Mouse (Mus musculus): ENCODE data around the gene Btnl2. TPM values are rescaled to one million over a fixed set of nuclear protein-coding genes. Genes with fewer than 3 reads are reported as not detected.

The Btnl2 gene
- polyA plus RNA-seq, 1 experiment from 2014 or later: 0.07 TPM

Other genes with a start within 250 kb of the Btnl2 start
- gene H2-DMa, start 235.3 kb upstream of the Btnl2 start, polyA plus RNA-seq (2016; fragmentation: Nextera tagmentation; extraction: Ambion mirVana): 3.1 and 4.3 TPM in 2 replicates
- 59.9 and 66.1 TPM in 2 replicates for gene Brd2, start 232.2 kb upstream of the Btnl2 start, polyA plus RNA-seq (2016; fragmentation: Nextera tagmentation; extraction: Ambion mirVana)
- 0.30 and 0.35 TPM in 2 replicates for gene H2-DMb2, start 211.5 kb upstream of the Btnl2 start, polyA plus RNA-seq (2016; fragmentation: Nextera tagmentation; extraction: Ambion mirVana)
- gene H2-DMb1, start 201.8 kb upstream of the Btnl2 start, polyA plus RNA-seq (2016; fragmentation: Nextera tagmentation; extraction: Ambion mirVana): 0.21 and 0.45 TPM in 2 replicates
- gene Tap1, start 167.3 kb upstream of the Btnl2 start, polyA plus RNA-seq (2016; fragmentation: Nextera tagmentation; extraction: Ambion mirVana): 2.3 and 2.6 TPM in 2 replicates
- gene Psmb9, start 167.1 kb upstream of the Btnl2 start, polyA plus RNA-seq (2016; fragmentation: Nextera tagmentation; extraction: Ambion mirVana): 4.5 and 5.0 TPM in 2 replicates
- gene Psmb8, start 157.1 kb upstream of the Btnl2 start, polyA plus RNA-seq (2016; fragmentation: Nextera tagmentation; extraction: Ambion mirVana): 12.5 and 13.5 TPM in 2 replicates
- gene Tap2, start 151.3 kb upstream of the Btnl2 start, polyA plus RNA-seq (2016; fragmentation: Nextera tagmentation; extraction: Ambion mirVana): 5.6 and 6.9 TPM in 2 replicates
- 0.05 and 0.19 TPM in 2 replicates for gene H2-Ob, start 115.9 kb upstream of the Btnl2 start, polyA plus RNA-seq (2016; fragmentation: Nextera tagmentation; extraction: Ambion mirVana)
- gene H2-Ab1, start 97.1 kb upstream of the Btnl2 start, polyA plus RNA-seq (2016; fragmentation: Nextera tagmentation; extraction: Ambion mirVana): 2.9 and 3.1 TPM in 2 replicates
- gene H2-Aa, start 67.0 kb upstream of the Btnl2 start, polyA plus RNA-seq (2016; fragmentation: Nextera tagmentation; extraction: Ambion mirVana): 0.11 TPM in 1 of 2 replicates, not detected in the other
- gene H2-Eb1, start 49.0 kb upstream of the Btnl2 start, polyA plus RNA-seq (2016; fragmentation: Nextera tagmentation; extraction: Ambion mirVana): 0.15 and 0.37 TPM in 2 replicates
- gene H2-Eb2, start 29.2 kb upstream of the Btnl2 start, polyA plus RNA-seq (2016; fragmentation: Nextera tagmentation; extraction: Ambion mirVana): not detected in 2 replicates
- gene Btnl1, start 22.3 kb downstream of the Btnl2 start, polyA plus RNA-seq (2016; fragmentation: Nextera tagmentation; extraction: Ambion mirVana): not detected in 2 replicates
- 0.18 and 0.31 TPM in 2 replicates for gene BC051142, start 44.0 kb downstream of the Btnl2 start, polyA plus RNA-seq (2016; fragmentation: Nextera tagmentation; extraction: Ambion mirVana)
- gene Btnl4, start 122.5 kb downstream of the Btnl2 start, polyA plus RNA-seq (2016; fragmentation: Nextera tagmentation; extraction: Ambion mirVana): not detected in 2 replicates
- not detected in 2 replicates for gene Btnl6, start 162.5 kb downstream of the Btnl2 start, polyA plus RNA-seq (2016; fragmentation: Nextera tagmentation; extraction: Ambion mirVana)
- gene Notch4, start 209.4 kb downstream of the Btnl2 start, polyA plus RNA-seq (2016; fragmentation: Nextera tagmentation; extraction: Ambion mirVana): 1.7 and 2.0 TPM in 2 replicates
- gene Gpsm3, start 235.0 kb downstream of the Btnl2 start, polyA plus RNA-seq (2016; fragmentation: Nextera tagmentation; extraction: Ambion mirVana): 10.7 and 11.0 TPM in 2 replicates
- 6.9 and 8.3 TPM in 2 replicates for gene Pbx2, start 236.4 kb downstream of the Btnl2 start, polyA plus RNA-seq (2016; fragmentation: Nextera tagmentation; extraction: Ambion mirVana)
- 1.3 and 1.5 TPM in 2 replicates for gene Ager, start 243.0 kb downstream of the Btnl2 start, polyA plus RNA-seq (2016; fragmentation: Nextera tagmentation; extraction: Ambion mirVana)
- 94.8 and 101 TPM in 2 replicates for gene Rnf5, start 248.9 kb downstream of the Btnl2 start, polyA plus RNA-seq (2016; fragmentation: Nextera tagmentation; extraction: Ambion mirVana)
- 31.2 and 31.7 TPM in 2 replicates for gene Agpat1, start 249.4 kb downstream of the Btnl2 start, polyA plus RNA-seq (2016; fragmentation: Nextera tagmentation; extraction: Ambion mirVana)

Data from liver, embryonic 12.5 days (tissue).